Mouse (Mus musculus) ES-Bruce4 (cell line): ENCODE results near the gene Ica1. TPM values are rescaled to one million over a fixed set of nuclear protein-coding genes. Genes with fewer than 3 reads are reported as not detected.

Experiments
- H3K27ac ChIP-seq: 2 replicates; pipeline ENCODE4 v1.5.1; 2012; ENCODE audit warnings: low read length, inconsistent platforms; ENCODE audit not compliant: insufficient read depth
- H3K27me3 ChIP-seq: 2 replicates; pipeline ENCODE4 v1.6.1; 2012; ENCODE audit warnings: mild to moderate bottlenecking, low read length, inconsistent platforms; ENCODE audit not compliant: control insufficient read depth, poor library complexity, insufficient read depth, severe bottlenecking
- H3K36me3 ChIP-seq: 2 replicates; pipeline ENCODE4 v1.6.1; 2012; ENCODE audit warnings: inconsistent platforms, mild to moderate bottlenecking, low read length, moderate library complexity; ENCODE audit not compliant: control insufficient read depth, poor library complexity, insufficient read depth, severe bottlenecking
- H3K4me1 ChIP-seq: one replicate; pipeline ENCODE4 v1.8.1; 2011; ENCODE audit warnings: low read length; ENCODE audit not compliant: control insufficient read depth, insufficient read depth
- H3K4me3 ChIP-seq: 2 replicates; pipeline ENCODE4 v1.5.1; 2011; ENCODE audit warnings: low read depth, mild to moderate bottlenecking, low read length
- H3K9ac ChIP-seq: 2 replicates; pipeline ENCODE4 v1.6.1; 2012; ENCODE audit warnings: low read depth, mild to moderate bottlenecking, inconsistent platforms; ENCODE audit not compliant: poor library complexity, severe bottlenecking
- H3K9me3 ChIP-seq: replicated peaks from 2 replicates; pipeline ENCODE4 v1.6.1; 2012; ENCODE audit warnings: mild to moderate bottlenecking, low read length, inconsistent platforms; ENCODE audit not compliant: control insufficient read depth, poor library complexity, insufficient read depth, severe bottlenecking
- CTCF ChIP-seq: IDR thresholded peaks from one replicate; pipeline ENCODE4 v1.8.1; 2011; ENCODE audit warnings: low read depth, low read length
- EP300 ChIP-seq: IDR thresholded peaks from 2 replicates; pipeline ENCODE4 v1.6.1; 2011; ENCODE audit warnings: low read depth, low read length; ENCODE audit not compliant: insufficient read depth
- POLR2A ChIP-seq: IDR thresholded peaks from one replicate; pipeline ENCODE4 v1.8.1; 2011; ENCODE audit warnings: low read length; ENCODE audit not compliant: insufficient read depth
- polyA plus RNA-seq: library from polyadenylated mRNA; stranded (reverse); fragments of >200 nt; gene quantifications from 2 replicates; pipeline ENCODE4 v1.2.4, GENCODE M21; 2011; ENCODE audit warnings: low read depth; ENCODE audit not compliant: missing spikeins, insufficient read depth, insufficient read length

The Ica1 gene
- polyA plus RNA-seq, 1 experiment: 11.0 TPM

GRCm38 (mm10) chr6:8648185-8648901, 129.9 kb downstream of the Ica1 start:
- H3K9ac ChIP-seq: no peak overlapping the region
- H3K27ac ChIP-seq: no peak overlapping the region
- H3K4me3 ChIP-seq: no peak overlapping the region
- H3K27me3 ChIP-seq: no peaks in the 10 kb centered on the region
- H3K4me1 ChIP-seq: no peaks in the 10 kb centered on the region
- TF ChIP-seq POLR2A (no peak), CTCF (no peak), EP300 (no peak)
- H3K36me3 ChIP-seq: no peaks in the 10 kb centered on the region
- H3K9me3 ChIP-seq: no peaks in the 10 kb centered on the region

DNA sequence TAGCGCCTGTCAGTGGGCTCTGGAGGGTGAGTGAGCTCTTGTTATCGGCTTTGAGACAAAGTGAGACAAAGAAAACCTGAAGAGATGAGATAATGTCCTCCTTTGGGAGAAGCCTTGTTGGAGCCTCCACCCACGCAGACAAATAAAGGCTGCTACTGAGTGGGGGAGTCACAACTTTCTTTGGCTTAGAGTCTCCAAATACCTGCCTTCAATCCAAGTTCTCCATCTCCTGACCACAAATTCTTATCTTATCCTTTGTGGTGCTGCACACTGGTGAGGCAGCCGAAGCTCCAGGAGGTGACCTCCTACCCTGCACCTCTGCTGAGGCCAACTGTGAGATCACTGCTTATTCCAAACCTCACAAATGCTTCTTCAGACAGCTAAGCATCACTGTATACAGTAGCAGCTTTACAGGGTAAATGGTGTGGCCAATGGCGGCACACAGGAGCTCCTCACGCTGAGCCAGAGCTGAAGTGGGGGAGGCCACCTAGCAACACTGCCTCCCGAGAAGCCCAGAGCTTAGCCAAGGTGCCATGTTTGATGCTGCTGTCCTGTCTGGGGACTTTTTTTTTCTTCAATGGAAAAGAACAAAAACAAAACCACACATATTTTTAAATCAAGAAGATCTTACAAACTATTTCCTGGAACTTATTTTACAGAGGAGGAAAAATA, 130.6 kb downstream of the Ica1 start:
- Histone ChIP-seq H3K27me3 (no peaks in the 10 kb centered on the region), H3K9ac (no peak overlapping the region), H3K4me3 (no peak overlapping the region), H3K27ac (no peak overlapping the region), H3K4me1 (no peaks in the 10 kb centered on the region), H3K36me3 (no peaks in the 10 kb centered on the region), H3K9me3 (no peaks in the 10 kb centered on the region)
- TF ChIP-seq EP300: no peak
- no peak for TF ChIP-seq CTCF
- no peak for TF ChIP-seq POLR2A

DNA sequence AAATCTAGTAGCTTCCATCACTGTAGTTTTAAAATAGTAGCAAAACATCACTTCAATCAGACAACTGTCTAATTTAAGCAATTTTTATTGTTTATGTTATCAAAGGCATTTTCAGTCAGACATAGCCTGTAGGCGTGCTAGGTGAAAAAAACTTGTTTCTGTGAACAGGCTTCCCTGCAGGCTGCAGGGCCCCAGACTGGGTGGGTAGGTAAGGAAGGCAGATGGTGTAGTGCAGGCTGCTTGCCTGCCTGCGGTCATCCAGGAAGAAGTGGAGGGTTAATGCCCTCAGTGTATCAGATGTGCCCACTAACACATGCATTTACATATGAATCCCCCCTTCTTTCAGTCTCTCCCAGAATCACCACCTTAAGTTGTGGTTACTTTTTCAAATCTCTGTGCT, 132.6 kb downstream of the Ica1 start:
- H3K36me3 ChIP-seq: no peaks in the 10 kb centered on the region
- no peak overlapping the region for H3K27ac ChIP-seq
- TF ChIP-seq POLR2A: no peak
- H3K4me3 ChIP-seq: no peak overlapping the region
- no peaks in the 10 kb centered on the region for H3K27me3 ChIP-seq
- no peaks in the 10 kb centered on the region for H3K4me1 ChIP-seq
- H3K9ac ChIP-seq: no peak overlapping the region
- no peaks in the 10 kb centered on the region for H3K9me3 ChIP-seq

- H3K36me3 ChIP-seq: no peaks in the 10 kb centered on the region
- H3K4me1 ChIP-seq: no peaks in the 10 kb centered on the region
- TF ChIP-seq CTCF: no peak
- TF ChIP-seq POLR2A: no peak
- no peak for TF ChIP-seq EP300
- no peak overlapping the region for H3K4me3 ChIP-seq
- no peak overlapping the region for H3K27ac ChIP-seq
- no peak overlapping the region for H3K9ac ChIP-seq
- H3K27me3 ChIP-seq: no peaks in the 10 kb centered on the region
- H3K9me3 ChIP-seq: no peaks in the 10 kb centered on the region
These were observed 133.6 kb downstream of the Ica1 start for GRCm38 (mm10) chr6:8644703-8645102.

GRCm38 (mm10) chr6:8640863-8641262, 137.4 kb downstream of the Ica1 start:
- Histone ChIP-seq H3K4me3 (no peak overlapping the region), H3K27me3 (no peaks in the 10 kb centered on the region), H3K9me3 (no peaks in the 10 kb centered on the region), H3K9ac (no peak overlapping the region), H3K36me3 (no peaks in the 10 kb centered on the region), H3K4me1 (no peaks in the 10 kb centered on the region), H3K27ac (no peak overlapping the region)
- TF ChIP-seq CTCF (no peak), POLR2A (no peak), EP300 (no peak)

DNA sequence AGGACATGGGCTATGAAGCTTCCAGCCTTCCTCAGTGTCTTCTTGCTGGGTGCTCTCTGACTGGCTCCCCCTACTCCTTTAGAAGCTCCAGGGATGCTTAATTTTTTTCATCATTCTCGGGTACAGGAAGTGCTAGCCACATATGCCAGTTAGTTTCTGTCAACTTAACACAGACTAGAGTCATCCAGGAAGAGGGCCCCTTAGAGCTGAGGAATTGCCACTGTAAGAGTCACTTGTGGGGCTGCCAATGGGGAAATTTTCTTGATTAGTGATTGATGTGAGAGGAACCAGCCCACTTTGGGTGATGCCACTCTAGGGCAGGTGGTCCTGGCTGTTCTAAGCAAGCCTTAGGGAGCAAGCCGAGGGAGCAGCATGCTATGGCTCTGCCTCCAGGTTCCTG, 138.8 kb downstream of the Ica1 start:
- H3K27me3 ChIP-seq: no peaks in the 10 kb centered on the region
- no peak overlapping the region for H3K9ac ChIP-seq
- TF ChIP-seq POLR2A: no peak
- TF ChIP-seq CTCF: no peak
- no peak for TF ChIP-seq EP300
- H3K36me3 ChIP-seq: no peaks in the 10 kb centered on the region
- no peaks in the 10 kb centered on the region for H3K9me3 ChIP-seq
- H3K4me1 ChIP-seq: no peaks in the 10 kb centered on the region
- H3K27ac ChIP-seq: no peak overlapping the region
- H3K4me3 ChIP-seq: no peak overlapping the region
